In the genomic region with DNA sequence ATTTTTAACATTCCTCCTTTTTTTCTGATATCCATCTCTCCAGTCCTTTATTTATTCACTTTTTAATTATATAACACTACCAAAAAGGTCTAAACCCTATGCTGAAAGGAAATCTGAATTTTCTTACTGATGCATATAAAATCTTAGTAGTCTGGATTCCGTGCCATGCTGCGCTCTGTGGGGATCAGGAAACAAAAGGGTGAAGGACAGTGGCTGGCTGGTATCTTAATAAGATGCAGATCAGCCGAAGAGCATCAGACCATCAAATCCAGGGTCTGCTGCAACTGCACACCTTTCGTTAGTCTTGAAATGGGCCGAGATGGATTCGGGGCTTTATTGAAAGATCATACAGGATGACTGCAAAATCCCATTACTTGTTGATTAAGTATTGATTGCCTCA, we compare ENCODE assay signal across 30 mouse cellular contexts.
DNase-seq lines count a peak whose midpoint lies in the region; ATAC-seq and TF ChIP-seq lines count a peak whose summit lies in the region.
"Had no signal": no experiment of that assay in that cellular context is flagged by ENCODE, and none has a peak within 500 bp of the region (broad histone marks: within the 10 kb centered on the region; RNA-seq: fewer than 3 reads in every experiment).

No protein-coding gene starts in this region.

- WGBS in hindbrain, embryonic 11.5 days: 64% methylated on average over 6 of the region's 6 CpGs
- WGBS in hindbrain, embryonic 13.5 days: 51% methylated on average over 6 of the region's 6 CpGs
- WGBS in midbrain, embryonic 12.5 days: 35% methylated on average over 6 of the region's 6 CpGs
- 29% methylated on average over 6 of the region's 6 CpGs for WGBS in midbrain, embryonic 15.5 days

- no peak for TF ChIP-seq POLR2A in brain, embryonic 14.5 days (IDR thresholded peaks at IDR 0.05; ENCODE audit: borderline replicate concordance, extremely low read depth, insufficient read depth, insufficient read length, poor library complexity, severe bottlenecking)

- H3K4me1 ChIP-seq in hindbrain, embryonic 11.5 days (replicated peaks; ENCODE audit: control insufficient read depth, insufficient read depth, low read length): no peaks in the 10 kb centered on the region
- H3K4me1 ChIP-seq in hindbrain, embryonic 13.5 days (replicated peaks): 0 out of 2 replicates have a peak, but pooled peaks cover 6% of the 10 kb centered on the region
- peaks cover 6% of the 10 kb centered on the region; the same call in 1 of the 2 replicates for H3K4me1 ChIP-seq in midbrain, embryonic 12.5 days
- H3K4me1 ChIP-seq in midbrain, embryonic 15.5 days: peaks cover 4% of the 10 kb centered on the region; the same call in 1 of the 2 replicates
- H3K4me1 ChIP-seq: embryonic facial prominence, embryonic 10.5 days; embryonic facial prominence, embryonic 13.5 days; forebrain, embryonic 15.5 days; heart, embryonic 12.5 days; heart, embryonic 15.5 days; hindbrain, embryonic 15.5 days had no signal

- H3K27ac ChIP-seq in hindbrain, embryonic 11.5 days (ENCODE audit: low read depth, low read length): no peak overlapping the region
- no peak overlapping the region for H3K27ac ChIP-seq in hindbrain, embryonic 13.5 days
- H3K27ac ChIP-seq in midbrain, embryonic 12.5 days (replicated peaks): no peak overlapping the region
- H3K27ac ChIP-seq in midbrain, embryonic 15.5 days: no peak overlapping the region
- H3K27ac ChIP-seq: embryonic facial prominence, embryonic 10.5 days; embryonic facial prominence, embryonic 13.5 days; forebrain, embryonic 12.5 days; forebrain, embryonic 15.5 days; heart, embryonic 15.5 days; hindbrain, embryonic 15.5 days had no signal

- no peaks in the 10 kb centered on the region for H3K27me3 ChIP-seq in hindbrain, embryonic 11.5 days (ENCODE audit: control insufficient read depth, insufficient read depth, low read length)
- H3K27me3 ChIP-seq in hindbrain, embryonic 13.5 days: no peaks in the 10 kb centered on the region
- no peaks in the 10 kb centered on the region for H3K27me3 ChIP-seq in midbrain, embryonic 12.5 days
- H3K27me3 ChIP-seq in midbrain, embryonic 15.5 days (replicated peaks): no peaks in the 10 kb centered on the region
- H3K27me3 ChIP-seq: CH12.LX; embryonic facial prominence, embryonic 13.5 days; forebrain, embryonic 12.5 days; forebrain, embryonic 15.5 days; heart, embryonic 12.5 days; heart, embryonic 15.5 days; hindbrain, embryonic 15.5 days; Patski had no signal

- H3K4me2 ChIP-seq in hindbrain, embryonic 11.5 days (replicated peaks; ENCODE audit: low read depth, low read length): no peak overlapping the region
- no peak overlapping the region for H3K4me2 ChIP-seq in hindbrain, embryonic 13.5 days
- no peak overlapping the region for H3K4me2 ChIP-seq in midbrain, embryonic 12.5 days (replicated peaks)
- no peak overlapping the region for H3K4me2 ChIP-seq in midbrain, embryonic 15.5 days
- H3K4me2 ChIP-seq: embryonic facial prominence, embryonic 13.5 days; forebrain, embryonic 12.5 days; forebrain, embryonic 15.5 days; heart, embryonic 12.5 days; heart, embryonic 15.5 days; hindbrain, embryonic 15.5 days had no signal

- H3K9ac ChIP-seq in hindbrain, embryonic 11.5 days (ENCODE audit: low read depth, low read length): no peak overlapping the region
- H3K9ac ChIP-seq in hindbrain, embryonic 13.5 days: no peak overlapping the region
- H3K9ac ChIP-seq in midbrain, embryonic 12.5 days (replicated peaks): no peak overlapping the region
- H3K9ac ChIP-seq in midbrain, embryonic 15.5 days: no peak overlapping the region
- H3K9ac ChIP-seq: embryonic facial prominence, embryonic 13.5 days; forebrain, embryonic 12.5 days; forebrain, embryonic 15.5 days; heart, embryonic 12.5 days; heart, embryonic 15.5 days; hindbrain, embryonic 15.5 days had no signal

- DNase-seq in hindbrain, embryonic 11.5 days (ENCODE audit: low spot score): peak; percentile 4
- DNase-seq in brain, embryonic 14.5 days (ENCODE audit: low read depth): peak; percentile 19
- no peak for DNase-seq in cerebellum, adult 11 months
- DNase-seq: adrenal gland, postnatal 10 days; adrenal gland, postnatal 36 days; B cell, adult 2 months; cerebellum, adult 11-12 months; cerebellum, adult 8-10 months; cerebellum, postnatal 10 days; cerebellum, postnatal 36 days; gastrocnemius, postnatal 25 days; heart, adult 18-20 months; heart, postnatal 10 days; heart, postnatal 36 days had no signal

- no peaks in the 10 kb centered on the region for H3K36me3 ChIP-seq in hindbrain, embryonic 11.5 days (ENCODE audit: control insufficient read depth, insufficient read depth, low read length)
- no peaks in the 10 kb centered on the region for H3K36me3 ChIP-seq in hindbrain, embryonic 13.5 days
- H3K36me3 ChIP-seq in midbrain, embryonic 12.5 days: no peaks in the 10 kb centered on the region
- no peaks in the 10 kb centered on the region for H3K36me3 ChIP-seq in midbrain, embryonic 15.5 days (replicated peaks)
- H3K36me3 ChIP-seq: embryonic facial prominence, embryonic 10.5 days; embryonic facial prominence, embryonic 13.5 days; forebrain, embryonic 12.5 days; forebrain, embryonic 15.5 days; G1E; heart, embryonic 12.5 days; heart, embryonic 15.5 days; hindbrain, embryonic 15.5 days had no signal

- H3K9me3 ChIP-seq in hindbrain, embryonic 11.5 days (ENCODE audit: control insufficient read depth, low read length): no peaks in the 10 kb centered on the region
- no peaks in the 10 kb centered on the region for H3K9me3 ChIP-seq in hindbrain, embryonic 13.5 days
- H3K9me3 ChIP-seq in midbrain, embryonic 12.5 days: no peaks in the 10 kb centered on the region
- H3K9me3 ChIP-seq in midbrain, embryonic 15.5 days: no peaks in the 10 kb centered on the region
- H3K9me3 ChIP-seq: embryonic facial prominence, embryonic 10.5 days; embryonic facial prominence, embryonic 13.5 days; forebrain, embryonic 12.5 days; forebrain, embryonic 15.5 days; G1E; heart, embryonic 12.5 days; heart, embryonic 15.5 days; hindbrain, embryonic 15.5 days had no signal

- H3K4me3 ChIP-seq in hindbrain, embryonic 11.5 days (ENCODE audit: low read depth, low read length): no peak overlapping the region
- no peak overlapping the region for H3K4me3 ChIP-seq in hindbrain, embryonic 13.5 days
- no peak overlapping the region for H3K4me3 ChIP-seq in midbrain, embryonic 12.5 days
- no peak overlapping the region for H3K4me3 ChIP-seq in midbrain, embryonic 15.5 days
- H3K4me3 ChIP-seq: embryonic facial prominence, embryonic 10.5 days; embryonic facial prominence, embryonic 13.5 days; erythroblast, embryonic 14.5 days; forebrain, embryonic 12.5 days; forebrain, embryonic 15.5 days; heart, embryonic 12.5 days; heart, embryonic 15.5 days; hindbrain, embryonic 15.5 days had no signal

- ATAC-seq in hindbrain, embryonic 11.5 days (ENCODE audit: low FRiP score): peak; percentile 80
- no peak for ATAC-seq in hindbrain, embryonic 13.5 days (ENCODE audit: low FRiP score)
- ATAC-seq in midbrain, embryonic 12.5 days (ENCODE audit: low FRiP score, low read depth): peak; percentile 12; the same call in 1 of the 2 replicates
- ATAC-seq in midbrain, embryonic 15.5 days (replicated peaks): no peak
- ATAC-seq: forebrain, embryonic 15.5 days; inflammation-experienced regulatory T-cells, adult 6 months; intestine, embryonic 16.5 days; Patski had no signal

- no peak for TF ChIP-seq CTCF in brain, embryonic 14.5 days (IDR thresholded peaks at IDR 0.05; ENCODE audit: borderline replicate concordance, extremely low read depth, insufficient read depth, insufficient read length)

Comparison
In these comparisons a context has a peak if more than half of its experiments do, and no peak if none do; other contexts are left out.
1. ATAC-seq: peak in hindbrain, embryonic 11.5 days (single experiment) and midbrain, embryonic 12.5 days (single experiment); none in hindbrain, embryonic 13.5 days (single experiment) and midbrain, embryonic 15.5 days (single experiment).